Mouse (Mus musculus): ENCODE measurements around the gene Rabl3. TPM values are rescaled to one million over a fixed set of nuclear protein-coding genes. Genes with fewer than 3 reads are reported as not detected.

Rabl3 gene
- total and polyA plus RNA-seq, 2 experiments from 2014 or later: 5.9 to 11.6 TPM

DNA sequence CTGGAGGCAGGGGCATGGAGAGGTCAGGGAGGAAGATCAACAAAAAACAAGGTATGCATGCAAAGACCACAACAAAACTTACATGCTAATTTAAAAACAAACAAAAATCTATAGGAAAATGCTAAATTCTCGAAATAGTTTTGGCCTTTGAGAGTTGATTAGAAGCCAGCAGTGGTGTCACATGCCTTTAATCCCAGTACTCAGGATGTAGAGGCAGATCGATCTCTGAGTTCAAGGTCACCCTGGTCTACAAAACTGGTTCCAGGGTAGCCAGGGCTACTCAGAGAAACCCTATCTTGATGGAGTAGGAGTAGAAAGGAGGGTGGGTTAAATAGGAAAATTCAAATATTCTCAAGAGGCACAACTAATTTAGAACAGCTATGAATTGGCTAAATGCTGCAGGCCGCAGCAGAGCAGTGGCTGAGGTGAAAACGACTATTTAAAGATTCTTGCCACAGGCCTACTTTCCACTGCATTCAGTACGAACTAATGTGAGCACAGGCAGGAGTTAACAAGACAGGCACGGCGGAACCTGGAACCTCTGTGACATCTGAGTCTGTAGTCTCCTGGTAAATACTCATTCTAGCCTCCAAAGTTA lies 17.5 kb upstream of the Rabl3 start:
- no peaks in the 10 kb centered on the region for H3K4me1 ChIP-seq (ENCODE audit: insufficient read depth, low read length)
- H3K4me3 ChIP-seq (ENCODE audit: low read depth, low read length): no peak overlapping the region
- no peaks in the 10 kb centered on the region for H3K27me3 ChIP-seq (ENCODE audit: insufficient read depth, low read length)
- peaks cover 14% of the 10 kb centered on the region for H3K36me3 ChIP-seq (ENCODE audit: insufficient read depth, low read length)
- no peak overlapping the region for H3K9ac ChIP-seq (replicated peaks; ENCODE audit: low read length, poor library complexity, severe bottlenecking)
- DNase-seq (ENCODE audit: low spot score) (no peak), ATAC-seq (ENCODE audit: low FRiP score) (no peak)
- no peaks in the 10 kb centered on the region for H3K9me3 ChIP-seq (ENCODE audit: low read length)
- TF ChIP-seq CTCF (IDR thresholded peaks at IDR 0.05): no peak
- 89% methylated on average over 7 of the region's 7 CpGs for WGBS
- no peak overlapping the region for H3K27ac ChIP-seq (ENCODE audit: low read depth, low read length)
- H3K4me2 ChIP-seq (ENCODE audit: low read depth, low read length, poor library complexity, severe bottlenecking): no peak overlapping the region

DNA sequence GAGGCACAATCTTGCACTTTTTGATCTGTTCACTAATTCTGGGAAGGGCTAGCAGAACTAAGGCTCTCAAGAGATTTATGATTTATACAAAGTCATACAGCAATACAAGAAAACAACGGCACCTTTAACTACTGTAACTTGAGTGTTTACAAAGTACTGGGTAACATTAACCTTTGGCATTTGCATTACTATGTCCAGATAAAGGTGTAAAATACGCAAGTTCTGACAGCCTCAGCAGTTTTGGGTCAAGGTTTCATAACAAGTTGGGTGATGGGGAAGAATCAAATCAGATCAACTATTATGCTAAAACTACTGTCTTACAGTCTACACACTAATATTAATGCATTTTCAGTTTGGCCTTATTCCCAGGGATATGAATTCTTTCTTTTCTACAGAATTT lies 14.6 kb upstream of the Rabl3 start:
- DNase-seq (ENCODE audit: low spot score): no peak
- no peaks in the 10 kb centered on the region for H3K4me1 ChIP-seq (ENCODE audit: insufficient read depth, low read length)
- no peaks in the 10 kb centered on the region for H3K27me3 ChIP-seq (ENCODE audit: insufficient read depth, low read length)
- H3K9me3 ChIP-seq (ENCODE audit: low read length): no peaks in the 10 kb centered on the region
- H3K4me3 ChIP-seq (ENCODE audit: low read depth, low read length): no peak overlapping the region
- no peak for ATAC-seq (ENCODE audit: low FRiP score)
- H3K9ac ChIP-seq (replicated peaks; ENCODE audit: low read length, poor library complexity, severe bottlenecking): no peak overlapping the region
- 97% methylated on average over 2 of the region's 2 CpGs for WGBS
- TF ChIP-seq CTCF (IDR thresholded peaks at IDR 0.05): no peak
- no peak overlapping the region for H3K4me2 ChIP-seq (ENCODE audit: low read depth, low read length, poor library complexity, severe bottlenecking)
- no peak overlapping the region for H3K27ac ChIP-seq (ENCODE audit: low read depth, low read length)
- peaks cover 9% of the 10 kb centered on the region for H3K36me3 ChIP-seq (ENCODE audit: insufficient read depth, low read length)

DNA sequence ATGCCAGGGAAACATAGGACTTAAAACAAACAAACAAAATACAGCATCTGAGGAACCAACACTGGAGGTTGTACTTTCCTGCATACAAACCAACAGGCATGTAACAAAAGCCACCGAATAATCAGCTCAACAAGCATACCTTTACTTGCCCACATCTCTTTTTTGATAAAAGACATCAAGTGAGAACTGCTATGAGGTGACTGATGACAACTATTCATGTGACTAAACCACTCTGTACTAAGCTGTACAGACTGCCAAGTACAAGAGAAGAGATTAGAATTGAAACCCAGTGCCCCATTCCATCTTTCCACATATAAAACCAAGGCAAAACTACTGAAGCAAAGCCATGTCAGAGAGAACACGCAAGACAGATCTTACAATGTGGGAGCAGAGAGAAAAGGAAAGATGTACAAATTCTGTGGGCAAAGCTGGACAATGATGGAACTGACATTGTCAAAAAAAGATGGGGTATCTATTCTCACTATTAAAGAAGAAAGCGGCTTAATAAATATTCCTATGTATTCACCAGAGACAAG lies 12.9 kb upstream of the Rabl3 start:
- WGBS: 88% methylated on average over 3 of the region's 3 CpGs
- DNase-seq (ENCODE audit: low spot score) (no peak), ATAC-seq (ENCODE audit: low FRiP score) (no peak)
- H3K9ac ChIP-seq (replicated peaks; ENCODE audit: low read length, poor library complexity, severe bottlenecking): no peak overlapping the region
- H3K27me3 ChIP-seq (ENCODE audit: insufficient read depth, low read length): no peaks in the 10 kb centered on the region
- H3K9me3 ChIP-seq (ENCODE audit: low read length): no peaks in the 10 kb centered on the region
- no peaks in the 10 kb centered on the region for H3K4me1 ChIP-seq (ENCODE audit: insufficient read depth, low read length)
- TF ChIP-seq CTCF (IDR thresholded peaks at IDR 0.05): no peak
- H3K27ac ChIP-seq (ENCODE audit: low read depth, low read length): no peak overlapping the region
- no peak overlapping the region for H3K4me3 ChIP-seq (ENCODE audit: low read depth, low read length)
- no peaks in the 10 kb centered on the region; the same call in 1 of the 2 replicates for H3K36me3 ChIP-seq (ENCODE audit: insufficient read depth, low read length)
- H3K4me2 ChIP-seq (ENCODE audit: low read depth, low read length, poor library complexity, severe bottlenecking): no peak overlapping the region

DNA sequence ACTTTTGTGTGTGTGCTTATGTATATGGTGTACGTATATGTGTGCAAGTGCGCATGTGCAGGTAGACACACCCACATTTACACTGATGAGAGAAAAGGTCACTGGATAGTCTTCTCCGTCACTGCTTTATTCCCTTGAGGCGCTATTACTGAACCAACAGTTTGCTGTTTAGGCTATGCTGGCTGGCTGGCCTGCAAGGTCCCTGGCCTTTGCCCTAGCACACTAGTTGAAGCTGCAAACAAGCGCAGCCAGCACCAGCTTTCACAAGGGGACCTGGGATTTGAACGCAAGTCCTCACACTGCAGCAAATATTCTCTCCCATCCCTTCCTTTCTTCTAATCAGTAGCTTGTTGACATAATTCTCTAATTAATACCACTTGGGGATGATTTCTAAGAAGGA lies 9.5 kb upstream of the Rabl3 start:
- no peak for TF ChIP-seq CTCF (IDR thresholded peaks at IDR 0.05)
- ATAC-seq (ENCODE audit: low FRiP score) (no peak), DNase-seq (ENCODE audit: low spot score) (no peak)
- no peak overlapping the region for H3K9ac ChIP-seq (replicated peaks; ENCODE audit: low read length, poor library complexity, severe bottlenecking)
- no peaks in the 10 kb centered on the region for H3K27me3 ChIP-seq (ENCODE audit: insufficient read depth, low read length)
- no peaks in the 10 kb centered on the region for H3K9me3 ChIP-seq (ENCODE audit: low read length)
- H3K27ac ChIP-seq (ENCODE audit: low read depth, low read length): no peak overlapping the region
- H3K4me3 ChIP-seq (ENCODE audit: low read depth, low read length): no peak overlapping the region
- no peak overlapping the region for H3K4me2 ChIP-seq (ENCODE audit: low read depth, low read length, poor library complexity, severe bottlenecking)
- H3K4me1 ChIP-seq (ENCODE audit: insufficient read depth, low read length): no peaks in the 10 kb centered on the region
- no peaks in the 10 kb centered on the region for H3K36me3 ChIP-seq (ENCODE audit: insufficient read depth, low read length)
- 89% methylated on average over 6 of the region's 6 CpGs for WGBS

DNA sequence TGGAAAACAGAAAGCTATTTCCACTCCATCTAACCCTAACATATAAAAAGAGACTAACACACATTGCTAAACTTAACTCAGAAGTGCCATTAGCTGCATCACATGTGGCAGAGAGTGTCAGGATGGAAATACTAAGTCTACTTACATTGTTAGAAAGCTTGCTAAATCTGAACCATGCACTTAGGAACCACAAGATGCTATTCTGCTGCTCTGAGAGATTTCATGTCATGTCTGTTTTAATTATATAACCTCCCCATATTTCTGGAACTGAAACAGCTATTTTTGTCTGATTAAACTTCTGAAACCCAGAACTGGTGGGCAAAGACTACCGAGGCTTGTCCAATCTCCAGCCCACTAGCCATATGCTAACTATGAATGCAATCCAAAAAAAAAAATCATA lies 7.6 kb upstream of the Rabl3 start:
- Histone ChIP-seq H3K27me3 (ENCODE audit: insufficient read depth, low read length) (no peaks in the 10 kb centered on the region), H3K9ac (replicated peaks; ENCODE audit: low read length, poor library complexity, severe bottlenecking) (no peak overlapping the region), H3K36me3 (ENCODE audit: insufficient read depth, low read length) (no peaks in the 10 kb centered on the region), H3K4me1 (ENCODE audit: insufficient read depth, low read length) (no peaks in the 10 kb centered on the region), H3K27ac (ENCODE audit: low read depth, low read length) (no peak overlapping the region), H3K4me2 (ENCODE audit: low read depth, low read length, poor library complexity, severe bottlenecking) (no peak overlapping the region), H3K4me3 (ENCODE audit: low read depth, low read length) (no peak overlapping the region), H3K9me3 (ENCODE audit: low read length) (no peaks in the 10 kb centered on the region)
- WGBS: 94% methylated on average over 1 of the region's 1 CpGs
- DNase-seq (ENCODE audit: low spot score) (no peak), ATAC-seq (ENCODE audit: low FRiP score) (no peak)
- TF ChIP-seq CTCF (IDR thresholded peaks at IDR 0.05): no peak

DNA sequence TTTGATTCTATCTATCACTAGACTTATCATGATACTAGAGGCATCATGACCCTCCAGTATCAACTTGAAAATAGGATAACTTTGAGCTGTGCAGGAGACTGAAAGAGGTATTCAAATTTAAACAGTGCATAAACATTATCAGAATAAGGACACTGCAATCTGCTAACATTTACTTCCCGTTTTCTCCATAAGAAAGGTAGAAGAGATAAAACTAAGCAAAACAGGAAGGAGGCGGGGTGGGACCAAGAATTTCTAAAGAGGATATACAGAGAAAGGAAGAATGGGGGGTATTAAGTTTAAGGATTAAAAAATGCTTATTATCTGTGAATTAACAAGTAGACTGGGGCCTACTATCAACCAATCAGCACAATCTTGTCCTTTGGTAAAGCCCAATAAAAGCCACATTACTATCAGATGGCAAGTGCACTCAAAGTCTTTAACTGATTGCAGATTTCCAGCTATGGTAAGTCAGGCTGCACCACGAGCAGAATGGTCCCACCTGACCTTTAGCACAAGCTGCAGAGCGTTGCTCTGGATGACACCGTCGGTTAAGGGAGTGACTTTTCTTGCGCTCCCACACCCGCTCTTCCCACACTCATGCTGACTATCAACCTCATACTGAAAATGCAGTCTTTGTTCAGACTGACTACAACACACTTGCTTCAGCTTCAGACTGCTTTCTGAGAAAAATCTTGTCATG lies 6.2 kb upstream of the Rabl3 start:
- ATAC-seq (ENCODE audit: low FRiP score): no peak
- H3K36me3 ChIP-seq (ENCODE audit: insufficient read depth, low read length): no peaks in the 10 kb centered on the region
- H3K4me3 ChIP-seq (ENCODE audit: low read depth, low read length): no peak overlapping the region
- no peak overlapping the region for H3K4me2 ChIP-seq (ENCODE audit: low read depth, low read length, poor library complexity, severe bottlenecking)
- DNase-seq (ENCODE audit: low spot score): no peak
- no peaks in the 10 kb centered on the region for H3K27me3 ChIP-seq (ENCODE audit: insufficient read depth, low read length)
- H3K9me3 ChIP-seq (ENCODE audit: low read length): no peaks in the 10 kb centered on the region
- TF ChIP-seq CTCF (IDR thresholded peaks at IDR 0.05): no peak
- H3K4me1 ChIP-seq (ENCODE audit: insufficient read depth, low read length): peaks cover 6% of the 10 kb centered on the region; the same call in 1 of the 2 replicates
- 90% methylated on average over 8 of the region's 8 CpGs for WGBS
- no peak overlapping the region for H3K9ac ChIP-seq (replicated peaks; ENCODE audit: low read length, poor library complexity, severe bottlenecking)
- no peak overlapping the region for H3K27ac ChIP-seq (ENCODE audit: low read depth, low read length)
